Mouse (Mus musculus): Measurements from ENCODE around the gene Mcm6. TPM values are rescaled to one million over a fixed set of nuclear protein-coding genes. Genes with fewer than 3 reads are reported as not detected.

Gene Mcm6
- polyA plus RNA-seq (2015; fragmentation: Nextera tagmentation; extraction: Ambion mirVana), result 54.9 and 58.3 TPM in 2 replicates

GRCm38 (mm10) chr1:128359554-128360376 is at the start of gene Mcm6:
Gene Mcm6, minus strand, starts transcription at chr1:128359664.
- Histone ChIP-seq H3K27ac (replicated peaks) (peak within 1 kb of the TSS; percentile 88), H3K4me3 (ENCODE audit: low read depth, low read length) (peak within 1 kb of the TSS; percentile 82), H3K9me3 (ENCODE audit: control insufficient read depth, low read length) (no peaks in the 10 kb centered on the region), H3K9ac (ENCODE audit: low read length) (peak within 1 kb of the TSS; percentile 72), H3K27me3 (ENCODE audit: control insufficient read depth, insufficient read depth, low read length) (no peaks in the 10 kb centered on the region), H3K4me1 (replicated peaks; ENCODE audit: control insufficient read depth, insufficient read depth) (peaks cover 2% of the 10 kb centered on the region; the same call in 1 of the 2 replicates), H3K4me2 (replicated peaks; ENCODE audit: low read depth) (peak within 1 kb of the TSS; percentile 79), H3K36me3 (ENCODE audit: control insufficient read depth, insufficient read depth, low read length) (peaks cover 5% of the 10 kb centered on the region)
- no peak for TF ChIP-seq CTCF (IDR thresholded peaks at IDR 0.05; ENCODE audit: low read depth)
- TF ChIP-seq EP300 (optimal IDR thresholded peaks at IDR 0.05), result no peak
- ATAC-seq (ENCODE audit: low FRiP score, low TSS enrichment), result peak; percentile 98
- 2% methylated on average over 38 of the region's 38 CpGs for WGBS
- peak; percentile 94 for DNase-seq (ENCODE audit: low spot score)

- H3K27me3 ChIP-seq (ENCODE audit: control insufficient read depth, insufficient read depth, low read length), result no peaks in the 10 kb centered on the region
- ATAC-seq (ENCODE audit: low FRiP score, low TSS enrichment) (no peak), DNase-seq (ENCODE audit: low spot score) (no peak)
- H3K9ac ChIP-seq (ENCODE audit: low read length), result no peak overlapping the region
- peaks cover 4% of the 10 kb centered on the region; the same call in 1 of the 2 replicates for H3K36me3 ChIP-seq (ENCODE audit: control insufficient read depth, insufficient read depth, low read length)
- whole genome bisulfite sequencing, result 30% methylated on average over 1 of the region's 1 CpGs
- no peaks in the 10 kb centered on the region for H3K4me1 ChIP-seq (replicated peaks; ENCODE audit: control insufficient read depth, insufficient read depth)
- H3K4me3 ChIP-seq (ENCODE audit: low read depth, low read length), result no peak overlapping the region
- no peak overlapping the region for H3K4me2 ChIP-seq (replicated peaks; ENCODE audit: low read depth)
- TF ChIP-seq CTCF (IDR thresholded peaks at IDR 0.05; ENCODE audit: low read depth), result no peak
- no peak for TF ChIP-seq EP300 (optimal IDR thresholded peaks at IDR 0.05)
- H3K27ac ChIP-seq (replicated peaks), result no peak overlapping the region
- no peaks in the 10 kb centered on the region for H3K9me3 ChIP-seq (ENCODE audit: control insufficient read depth, low read length)
Observed at GRCm38 (mm10) chr1:128406846-128407245, 47.4 kb upstream of the Mcm6 start.

- Histone ChIP-seq H3K9me3 (ENCODE audit: control insufficient read depth, low read length) (no peaks in the 10 kb centered on the region), H3K4me3 (ENCODE audit: low read depth, low read length) (no peak overlapping the region), H3K9ac (ENCODE audit: low read length) (no peak overlapping the region), H3K36me3 (ENCODE audit: control insufficient read depth, insufficient read depth, low read length) (peaks cover 4% of the 10 kb centered on the region; the same call in 1 of the 2 replicates), H3K4me2 (replicated peaks; ENCODE audit: low read depth) (no peak overlapping the region), H3K27me3 (ENCODE audit: control insufficient read depth, insufficient read depth, low read length) (no peaks in the 10 kb centered on the region), H3K4me1 (replicated peaks; ENCODE audit: control insufficient read depth, insufficient read depth) (no peaks in the 10 kb centered on the region), H3K27ac (replicated peaks) (no peak overlapping the region)
- no peak for TF ChIP-seq CTCF (IDR thresholded peaks at IDR 0.05; ENCODE audit: low read depth)
- DNase-seq (ENCODE audit: low spot score), result no peak
- no peak for ATAC-seq (ENCODE audit: low FRiP score, low TSS enrichment)
- 66% methylated on average over 1 of the region's 1 CpGs for WGBS
Observed at GRCm38 (mm10) chr1:128405675-128406074, 46.2 kb upstream of the Mcm6 start.

GRCm38 (mm10) chr1:128405041-128405481 is 45.6 kb upstream of the Mcm6 start:
- Histone ChIP-seq H3K36me3 (ENCODE audit: control insufficient read depth, insufficient read depth, low read length) (peaks cover 4% of the 10 kb centered on the region; the same call in 1 of the 2 replicates), H3K9ac (ENCODE audit: low read length) (no peak overlapping the region), H3K27me3 (ENCODE audit: control insufficient read depth, insufficient read depth, low read length) (no peaks in the 10 kb centered on the region), H3K4me2 (replicated peaks; ENCODE audit: low read depth) (no peak overlapping the region), H3K4me1 (replicated peaks; ENCODE audit: control insufficient read depth, insufficient read depth) (no peaks in the 10 kb centered on the region), H3K9me3 (ENCODE audit: control insufficient read depth, low read length) (no peaks in the 10 kb centered on the region), H3K4me3 (ENCODE audit: low read depth, low read length) (no peak overlapping the region), H3K27ac (replicated peaks) (no peak overlapping the region)
- TF ChIP-seq EP300 (optimal IDR thresholded peaks at IDR 0.05), result no peak
- TF ChIP-seq CTCF (IDR thresholded peaks at IDR 0.05; ENCODE audit: low read depth), result no peak
- ATAC-seq (ENCODE audit: low FRiP score, low TSS enrichment), result no peak
- DNase-seq (ENCODE audit: low spot score), result no peak
- WGBS, result 48% methylated on average over 2 of the region's 2 CpGs

- H3K4me2 ChIP-seq (replicated peaks; ENCODE audit: low read depth), result no peak overlapping the region
- no peak overlapping the region for H3K9ac ChIP-seq (ENCODE audit: low read length)
- WGBS, result 56% methylated on average over 2 of the region's 2 CpGs
- H3K27ac ChIP-seq (replicated peaks), result no peak overlapping the region
- no peak overlapping the region for H3K4me3 ChIP-seq (ENCODE audit: low read depth, low read length)
- ATAC-seq (ENCODE audit: low FRiP score, low TSS enrichment) (no peak), DNase-seq (ENCODE audit: low spot score) (no peak)
- H3K36me3 ChIP-seq (ENCODE audit: control insufficient read depth, insufficient read depth, low read length), result peaks cover 4% of the 10 kb centered on the region; the same call in 1 of the 2 replicates
- H3K4me1 ChIP-seq (replicated peaks; ENCODE audit: control insufficient read depth, insufficient read depth), result no peaks in the 10 kb centered on the region
- no peaks in the 10 kb centered on the region for H3K9me3 ChIP-seq (ENCODE audit: control insufficient read depth, low read length)
- no peaks in the 10 kb centered on the region for H3K27me3 ChIP-seq (ENCODE audit: control insufficient read depth, insufficient read depth, low read length)
- TF ChIP-seq CTCF (IDR thresholded peaks at IDR 0.05; ENCODE audit: low read depth) (no peak), EP300 (optimal IDR thresholded peaks at IDR 0.05) (no peak)
Observed at GRCm38 (mm10) chr1:128400926-128401325, 41.5 kb upstream of the Mcm6 start.
